Mouse (Mus musculus) intestine, postnatal 0 days (tissue): Measurements from ENCODE around the gene Axin2. TPM values are rescaled to one million over a fixed set of nuclear protein-coding genes. Genes with fewer than 3 reads are reported as not detected.
A peak's percentile ranks its signal among the peaks of the same experiment; 100 is the strongest.

ENCODE experiments used
- ATAC-seq: fragments of 200-750 bp; cut with Nextera tagmentation; 2 replicates; pipeline ENCODE4 v1.8.0; 2017; ENCODE audit warnings: mild to moderate bottlenecking, moderate TSS enrichment, moderate library complexity
- H3K27ac ChIP-seq: fragments of 300-500 bp; sonication (generic); 2 replicates; pipeline ENCODE4 v1.5.1; 2014; ENCODE audit warnings: mild to moderate bottlenecking, low read depth, low read length, moderate library complexity
- H3K27me3 ChIP-seq: fragments of 300-500 bp; sonication (generic); replicated peaks from 2 replicates; pipeline ENCODE4 v1.6.1; 2014; ENCODE audit warnings: low read length, mixed read lengths; ENCODE audit not compliant: control insufficient read depth, insufficient read depth
- H3K36me3 ChIP-seq: fragments of 300-500 bp; sonication (generic); 2 replicates; pipeline ENCODE4 v1.6.1; 2014; ENCODE audit warnings: mild to moderate bottlenecking, moderate library complexity; ENCODE audit not compliant: control insufficient read depth, insufficient read depth
- H3K4me1 ChIP-seq: fragments of 300-500 bp; sonication (generic); replicated peaks from 2 replicates; pipeline ENCODE4 v1.6.1; 2014; ENCODE audit warnings: antibody characterized with exemption, low read length, mixed read lengths; ENCODE audit not compliant: control insufficient read depth, insufficient read depth
- H3K4me2 ChIP-seq: fragments of 300-500 bp; sonication (generic); replicated peaks from 2 replicates; pipeline ENCODE4 v1.6.1; 2014; ENCODE audit warnings: low read depth, mild to moderate bottlenecking, moderate library complexity
- H3K4me3 ChIP-seq: fragments of 300-500 bp; sonication (generic); 2 replicates; pipeline ENCODE4 v1.5.1; 2014; ENCODE audit warnings: low read depth, low read length
- H3K9ac ChIP-seq: fragments of 300-500 bp; sonication (generic); 2 replicates; pipeline ENCODE4 v1.6.1; 2014; ENCODE audit warnings: mild to moderate bottlenecking, low read depth, low read length
- H3K9me3 ChIP-seq: fragments of 300-500 bp; sonication (generic); 2 replicates; pipeline ENCODE4 v1.6.1; 2016; ENCODE audit warnings: mixed run types; ENCODE audit not compliant: control insufficient read depth
- CTCF ChIP-seq: sonication (generic); IDR thresholded peaks from 2 replicates; pipeline ENCODE4 v1.5.1; 2016; ENCODE audit warnings: low read depth, mild to moderate bottlenecking, control low read depth, antibody characterized with exemption, moderate library complexity
- WGBS: fragments of 180-500 bp; shearing (Covaris S2); extraction: QIAGEN DNeasy Blood & Tissue Kit; methylation state at CpG from one replicate; pipeline ENCODE4 v1.1.7; 2014; 5-methylcytosine and 5-hydroxymethylcytosine counted together
- polyA plus RNA-seq: library from polyadenylated mRNA; unstranded; fragments of >200 nt; fragmentation: Nextera tagmentation; extraction: Ambion mirVana; gene quantifications from 2 replicates; pipeline ENCODE4 v1.2.1, GENCODE M21; 2015

Gene Axin2
- polyA plus RNA-seq, 1 experiment from 2014 or later: 3.1 TPM

GRCm38 (mm10) chr11:108925826-108926225 is 5.7 kb downstream of the Axin2 start:
- no peak for ATAC-seq
- Histone ChIP-seq H3K4me3 (no peak overlapping the region), H3K36me3 (peaks cover 4% of the 10 kb centered on the region; the same call in 1 of the 2 replicates), H3K4me1 (peaks cover 8% of the 10 kb centered on the region), H3K4me2 (peak overlapping the region; percentile 91), H3K9ac (no peak overlapping the region), H3K9me3 (no peaks in the 10 kb centered on the region), H3K27ac (no peak overlapping the region), H3K27me3 (no peaks in the 10 kb centered on the region)
- TF ChIP-seq CTCF: no peak
- 56% methylated on average over 9 of the region's 9 CpGs for WGBS

- no peak overlapping the region for H3K9ac ChIP-seq
Measured at GRCm38 (mm10) chr11:108926345-108927092, 6.4 kb downstream of the Axin2 start.

GRCm38 (mm10) chr11:108927093-108927444 is 6.9 kb downstream of the Axin2 start:
- WGBS: 71% methylated on average over 13 of the region's 13 CpGs
- Histone ChIP-seq H3K9ac (no peak overlapping the region), H3K4me1 (peaks cover 8% of the 10 kb centered on the region), H3K27me3 (no peaks in the 10 kb centered on the region), H3K9me3 (no peaks in the 10 kb centered on the region), H3K36me3 (peaks cover 14% of the 10 kb centered on the region; the same call in 1 of the 2 replicates), H3K4me2 (no peak overlapping the region), H3K27ac (no peak overlapping the region), H3K4me3 (no peak overlapping the region)
- ATAC-seq: no peak
- TF ChIP-seq CTCF: no peak

More at GRCm38 (mm10) chr11:108926345-108927092, 6.4 kb downstream of the Axin2 start:
- Histone ChIP-seq H3K27ac (no peak overlapping the region), H3K4me3 (no peak overlapping the region), H3K4me2 (no peak overlapping the region), H3K9me3 (no peaks in the 10 kb centered on the region), H3K4me1 (peaks cover 8% of the 10 kb centered on the region), H3K27me3 (no peaks in the 10 kb centered on the region), H3K36me3 (peaks cover 10% of the 10 kb centered on the region; the same call in 1 of the 2 replicates)
- 63% methylated on average over 10 of the region's 10 CpGs for WGBS
- no peak for ATAC-seq
- no peak for TF ChIP-seq CTCF

- Histone ChIP-seq H3K4me3 (no peak overlapping the region), H3K9me3 (no peaks in the 10 kb centered on the region), H3K27ac (no peak overlapping the region), H3K4me1 (peaks cover 8% of the 10 kb centered on the region), H3K4me2 (no peak overlapping the region), H3K9ac (no peak overlapping the region), H3K27me3 (no peaks in the 10 kb centered on the region), H3K36me3 (peaks cover 21% of the 10 kb centered on the region; the same call in 1 of the 2 replicates)
- ATAC-seq: no peak
- no peak for TF ChIP-seq CTCF
- WGBS: 60% methylated on average over 8 of the region's 8 CpGs
Measured at GRCm38 (mm10) chr11:108928096-108928495, 7.9 kb downstream of the Axin2 start.

- H3K4me1 ChIP-seq: peaks cover 8% of the 10 kb centered on the region
- no peaks in the 10 kb centered on the region for H3K27me3 ChIP-seq
- H3K4me2 ChIP-seq: no peak overlapping the region
- no peak overlapping the region for H3K9ac ChIP-seq
- 56% methylated on average over 7 of the region's 7 CpGs for WGBS
- no peak for ATAC-seq
- no peak overlapping the region for H3K4me3 ChIP-seq
- no peaks in the 10 kb centered on the region for H3K9me3 ChIP-seq
- no peak overlapping the region for H3K27ac ChIP-seq
- TF ChIP-seq CTCF: peak; percentile 59
- peaks cover 17% of the 10 kb centered on the region; the same call in 1 of the 2 replicates for H3K36me3 ChIP-seq
Measured at GRCm38 (mm10) chr11:108928752-108929151, 8.6 kb downstream of the Axin2 start.

- WGBS: 59% methylated on average over 4 of the region's 4 CpGs
- peaks cover 17% of the 10 kb centered on the region; the same call in 1 of the 2 replicates for H3K36me3 ChIP-seq
- H3K9me3 ChIP-seq: no peaks in the 10 kb centered on the region
- H3K27ac ChIP-seq: no peak overlapping the region
- peaks cover 8% of the 10 kb centered on the region; the same call in 1 of the 2 replicates for H3K4me1 ChIP-seq
- no peak overlapping the region for H3K4me2 ChIP-seq
- no peaks in the 10 kb centered on the region for H3K27me3 ChIP-seq
- no peak overlapping the region for H3K9ac ChIP-seq
- no peak overlapping the region for H3K4me3 ChIP-seq
- ATAC-seq: no peak
- no peak for TF ChIP-seq CTCF
Measured at GRCm38 (mm10) chr11:108929176-108929575, 9.0 kb downstream of the Axin2 start.
